Mouse (Mus musculus): ENCODE results near the gene Rbbp5.
"Not testable (repeated sequence)": the region's sequence is repeated elsewhere in the genome, so short reads cannot be mapped to it uniquely, and the experiment has no call there.

GRCm38 (mm10) chr1:132470031-132470430 is 7.1 kb upstream of the Rbbp5 start:
- TF ChIP-seq CTCF, EP300 (IDR thresholded peaks at IDR 0.05): not testable (repeated sequence)
